Mouse (Mus musculus) midbrain, postnatal 0 days (tissue): ENCODE data around the gene Gdpd5. TPM values are rescaled to one million over a fixed set of nuclear protein-coding genes. Genes with fewer than 3 reads are reported as not detected.
A peak's percentile ranks its signal among the peaks of the same experiment; 100 is the strongest.

Source experiments
- ATAC-seq: fragments of 200-750 bp; cut with Nextera tagmentation; 2 replicates; pipeline ENCODE4 v1.8.0; 2017; ENCODE audit warnings: moderate number of reproducible peaks, mild to moderate bottlenecking, moderate TSS enrichment, moderate library complexity; ENCODE audit not compliant: low FRiP score
- DNase-seq: peaks from one replicate; pipeline ENCODE4 v3.0.0-alpha.2; 2015; ENCODE audit warnings: low spot score
- H3K27ac ChIP-seq: fragments of 300-500 bp; sonication (generic); 2 replicates; pipeline ENCODE4 v1.5.1; 2014; ENCODE audit warnings: low read depth, mild to moderate bottlenecking, low read length, mixed read lengths
- H3K27me3 ChIP-seq: fragments of 300-500 bp; sonication (generic); 2 replicates; pipeline ENCODE4 v1.6.1; 2014; ENCODE audit warnings: low read length, control low read depth, mixed read lengths; ENCODE audit not compliant: insufficient read depth
- H3K36me3 ChIP-seq: fragments of 300-500 bp; sonication (generic); 2 replicates; pipeline ENCODE4 v1.6.1; 2014; ENCODE audit warnings: low read length, control low read depth, mixed read lengths; ENCODE audit not compliant: insufficient read depth
- H3K4me1 ChIP-seq: fragments of 300-500 bp; sonication (generic); 2 replicates; pipeline ENCODE4 v1.6.1; 2014; ENCODE audit warnings: mild to moderate bottlenecking, control low read depth, antibody characterized with exemption, low read length, mixed read lengths; ENCODE audit not compliant: insufficient read depth
- H3K4me2 ChIP-seq: fragments of 300-500 bp; sonication (generic); 2 replicates; pipeline ENCODE4 v1.6.1; 2014; ENCODE audit warnings: low read depth, mild to moderate bottlenecking, low read length, mixed read lengths; ENCODE audit not compliant: poor library complexity, severe bottlenecking
- H3K4me3 ChIP-seq: fragments of 300-500 bp; sonication (generic); 2 replicates; pipeline ENCODE4 v1.5.1; 2014; ENCODE audit warnings: low read depth, mild to moderate bottlenecking, low read length, moderate library complexity
- H3K9ac ChIP-seq: fragments of 300-500 bp; sonication (generic); replicated peaks from 2 replicates; pipeline ENCODE4 v1.6.1; 2014; ENCODE audit warnings: mild to moderate bottlenecking, low read length, moderate library complexity, mixed read lengths; ENCODE audit not compliant: poor library complexity, severe bottlenecking
- H3K9me3 ChIP-seq: fragments of 300-500 bp; sonication (generic); 2 replicates; pipeline ENCODE4 v1.6.1; 2016; ENCODE audit warnings: low read length, control low read depth
- CTCF ChIP-seq: IDR thresholded peaks from 2 replicates; pipeline ENCODE4 v1.5.1; 2016; ENCODE audit warnings: antibody characterized with exemption, mild to moderate bottlenecking
- WGBS: fragments of 180-500 bp; shearing (Covaris S2); extraction: QIAGEN DNeasy Blood & Tissue Kit; methylation state at CpG from one replicate; pipeline ENCODE4 v1.1.7; 2014; 5-methylcytosine and 5-hydroxymethylcytosine counted together
- polyA plus RNA-seq: library from polyadenylated mRNA; unstranded; fragments of >200 nt; fragmentation: Nextera tagmentation; extraction: Ambion mirVana; gene quantifications from 2 replicates; pipeline ENCODE4 v1.2.1, GENCODE M21; 2015
- total RNA-seq: library from RNA; depleted of rRNA; stranded (reverse); fragments of >200 nt; gene quantifications from 2 replicates; pipeline ENCODE4 v1.2.3, GENCODE M21; 2014

The Gdpd5 gene
- total and polyA plus RNA-seq, 2 experiments from 2014 or later = 25.9 to 44.6 TPM

DNA sequence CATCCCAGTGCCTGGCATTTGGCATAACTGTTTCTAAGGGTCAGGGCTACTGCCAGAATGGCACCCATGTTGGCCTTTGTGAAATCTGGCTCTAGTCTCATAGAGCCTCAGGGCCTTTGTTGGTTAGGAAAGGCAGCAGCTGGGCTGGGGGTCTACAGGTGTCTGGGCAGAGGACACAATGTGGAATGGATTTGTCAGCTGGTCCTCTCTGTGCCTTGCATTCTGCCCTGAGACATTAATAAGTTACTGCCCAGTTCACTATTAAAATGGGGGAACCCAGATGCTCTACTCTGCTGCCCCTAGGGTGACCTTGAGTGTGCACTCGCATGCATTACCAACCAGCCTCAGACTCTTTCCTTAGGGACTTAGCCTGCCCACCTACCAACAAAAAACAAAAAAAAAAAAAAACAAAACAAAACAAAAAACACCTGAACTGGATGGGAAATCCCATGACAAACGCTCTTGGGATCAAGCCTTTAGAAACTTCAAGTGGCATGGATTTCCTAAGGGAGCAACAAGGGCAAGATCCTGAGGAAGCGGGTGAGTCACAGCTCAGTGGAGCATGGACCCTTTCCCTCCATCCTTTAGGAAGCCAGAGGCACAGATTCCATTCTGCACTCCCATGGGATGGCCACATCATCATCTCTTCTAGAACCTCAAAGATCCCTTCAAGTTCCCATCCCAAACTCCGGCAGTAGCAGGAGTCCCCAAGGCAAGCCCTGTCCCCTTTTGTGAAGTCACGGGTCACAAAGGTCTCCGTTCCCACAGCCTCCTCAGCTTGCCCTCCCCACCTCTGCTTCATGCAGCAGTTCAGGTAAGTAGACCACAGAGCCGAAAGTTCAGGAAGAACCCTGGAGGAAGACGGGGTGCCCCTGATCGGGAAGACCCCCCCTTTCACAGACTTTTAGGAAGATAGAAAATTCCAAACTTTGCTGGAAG, 31.2 kb upstream of the Gdpd5 start:
- Histone ChIP-seq H3K9ac (no peak overlapping the region), H3K9me3 (no peaks in the 10 kb centered on the region), H3K27ac (no peak overlapping the region), H3K36me3 (no peaks in the 10 kb centered on the region), H3K4me1 (0 out of 2 replicates have a peak, but pooled peaks cover 5% of the 10 kb centered on the region), H3K4me2 (no peak overlapping the region), H3K27me3 (no peaks in the 10 kb centered on the region), H3K4me3 (no peak overlapping the region)
- TF ChIP-seq CTCF = no peak
- DNase-seq (no peak), ATAC-seq (no peak)
- WGBS = 77% methylated on average over 9 of the region's 9 CpGs

GRCm38 (mm10) chr7:99351104-99351801, 30.0 kb upstream of the Gdpd5 start:
- Histone ChIP-seq H3K27ac (peak overlapping the region; percentile 49), H3K4me2 (peak overlapping the region; percentile 49), H3K36me3 (no peaks in the 10 kb centered on the region), H3K9ac (peak overlapping the region; percentile 20), H3K4me3 (peak overlapping the region; percentile 29), H3K4me1 (peaks cover 16% of the 10 kb centered on the region; the same call in 1 of the 2 replicates), H3K9me3 (no peaks in the 10 kb centered on the region), H3K27me3 (no peaks in the 10 kb centered on the region)
- TF ChIP-seq CTCF = no peak
- DNase-seq = no peak
- WGBS = 17% methylated on average over 12 of the region's 12 CpGs
- no peak; the same call in 1 of the 2 replicates for ATAC-seq

- peak overlapping the region; percentile 49 for H3K4me2 ChIP-seq
- peak overlapping the region; percentile 49 for H3K27ac ChIP-seq
- TF ChIP-seq CTCF = no peak
- no peaks in the 10 kb centered on the region for H3K27me3 ChIP-seq
- no peaks in the 10 kb centered on the region for H3K36me3 ChIP-seq
- H3K4me1 ChIP-seq = peaks cover 21% of the 10 kb centered on the region
- WGBS = 12% methylated on average over 18 of the region's 18 CpGs
- peak overlapping the region; percentile 20 for H3K9ac ChIP-seq
- no peaks in the 10 kb centered on the region for H3K9me3 ChIP-seq
- peak overlapping the region; percentile 29 for H3K4me3 ChIP-seq
- ATAC-seq (no peak), DNase-seq (peak; percentile 71)
Observed at GRCm38 (mm10) chr7:99351802-99352517, 29.3 kb upstream of the Gdpd5 start.

- WGBS = 9% methylated on average over 34 of the region's 35 CpGs
- no peak for TF ChIP-seq CTCF
- Histone ChIP-seq H3K4me2 (peak within 1 kb of the TSS; percentile 49), H3K27ac (peak within 1 kb of the TSS; percentile 49), H3K36me3 (no peaks in the 10 kb centered on the region), H3K9me3 (no peaks in the 10 kb centered on the region), H3K27me3 (no peaks in the 10 kb centered on the region), H3K4me3 (peak within 1 kb of the TSS; percentile 29), H3K4me1 (peaks cover 21% of the 10 kb centered on the region), H3K9ac (peak within 1 kb of the TSS; percentile 20)
- DNase-seq = peak; percentile 80
- ATAC-seq = 0 out of 2 replicates have a peak, but pooled peaks have one; percentile 31
Observed at GRCm38 (mm10) chr7:99352526-99353400, 28.5 kb upstream of the Gdpd5 start, which contains the start of gene Serpinh1. Serpinh1 (minus strand) TSS chr7:99353239.

GRCm38 (mm10) chr7:99355731-99356131, 25.5 kb upstream of the Gdpd5 start:
- 0 out of 2 replicates have a peak overlapping the region, but pooled peaks have one; percentile 37 for H3K9ac ChIP-seq
- no peak for ATAC-seq

More at GRCm38 (mm10) chr7:99355731-99356131, 25.5 kb upstream of the Gdpd5 start:
- Histone ChIP-seq H3K27ac (peak overlapping the region; percentile 63), H3K9me3 (no peaks in the 10 kb centered on the region), H3K27me3 (no peaks in the 10 kb centered on the region), H3K4me3 (no peak overlapping the region), H3K4me1 (peaks cover 27% of the 10 kb centered on the region), H3K4me2 (peak overlapping the region; percentile 15; the same call in 1 of the 2 replicates), H3K36me3 (no peaks in the 10 kb centered on the region)
- peak; percentile 86 for DNase-seq
- TF ChIP-seq CTCF = no peak
- WGBS = 11% methylated on average over 7 of the region's 7 CpGs
